Mouse (Mus musculus) heart, embryonic 16.5 days (tissue): Measurements from ENCODE around the gene B4galnt3. TPM values are rescaled to one million over a fixed set of nuclear protein-coding genes. Genes with fewer than 3 reads are reported as not detected.

Source experiments
- ATAC-seq: fragments of 200-750 bp; cut with Nextera tagmentation; replicated peaks from 2 replicates; pipeline ENCODE4 v1.8.0; 2017; ENCODE audit warnings: moderate number of reproducible peaks; ENCODE audit not compliant: insufficient read depth, low FRiP score; ENCODE audit errors: extremely low read depth
- H3K27ac ChIP-seq: fragments of 300-500 bp; sonication (generic); 2 replicates; pipeline ENCODE4 v1.5.1; 2014; ENCODE audit warnings: mild to moderate bottlenecking, low read length, control low read depth, moderate library complexity
- H3K27me3 ChIP-seq: fragments of 300-500 bp; sonication (generic); 2 replicates; pipeline ENCODE4 v1.6.1; 2014; ENCODE audit warnings: low read length, mixed read lengths; ENCODE audit not compliant: control insufficient read depth, insufficient read depth
- H3K36me3 ChIP-seq: fragments of 300-500 bp; sonication (generic); 2 replicates; pipeline ENCODE4 v1.6.1; 2014; ENCODE audit not compliant: control insufficient read depth, insufficient read depth
- H3K4me1 ChIP-seq: fragments of 300-500 bp; sonication (generic); 2 replicates; pipeline ENCODE4 v1.6.1; 2014; ENCODE audit warnings: low read length, mixed read lengths; ENCODE audit not compliant: control insufficient read depth, insufficient read depth
- H3K4me2 ChIP-seq: fragments of 300-500 bp; sonication (generic); 2 replicates; pipeline ENCODE4 v1.6.1; 2014; ENCODE audit warnings: low read depth, mild to moderate bottlenecking, control low read depth, low read length
- H3K4me3 ChIP-seq: fragments of 300-500 bp; sonication (generic); 2 replicates; pipeline ENCODE4 v1.5.1; 2014; ENCODE audit warnings: mild to moderate bottlenecking, control low read depth, low read length
- H3K9ac ChIP-seq: fragments of 300-500 bp; sonication (generic); 2 replicates; pipeline ENCODE4 v1.6.1; 2014; ENCODE audit warnings: low read length, control low read depth
- H3K9me3 ChIP-seq: fragments of 300-500 bp; sonication (generic); replicated peaks from 2 replicates; pipeline ENCODE4 v1.6.1; 2016; ENCODE audit warnings: low read length; ENCODE audit not compliant: control insufficient read depth
- WGBS: fragments of 180-500 bp; shearing (Covaris S2); extraction: QIAGEN DNeasy Blood & Tissue Kit; methylation state at CpG from one replicate; pipeline ENCODE4 v1.1.7; 2014; 5-methylcytosine and 5-hydroxymethylcytosine counted together
- polyA plus RNA-seq: library from polyadenylated mRNA; unstranded; fragments of >200 nt; fragmentation: Nextera tagmentation; extraction: Ambion mirVana; gene quantifications from 2 replicates; pipeline ENCODE4 v1.2.1, GENCODE M21; 2015

The B4galnt3 gene
- polyA plus RNA-seq, 1 experiment from 2014 or later: 0.20 TPM

GRCm38 (mm10) chr6:120180492-120180891 lies 113.9 kb downstream of the B4galnt3 start:
- Histone ChIP-seq H3K9ac (no peak overlapping the region), H3K4me3 (no peak overlapping the region), H3K9me3 (no peaks in the 10 kb centered on the region), H3K27me3 (no peaks in the 10 kb centered on the region), H3K4me2 (no peak overlapping the region), H3K27ac (no peak overlapping the region; the same call in 1 of the 2 replicates), H3K36me3 (no peaks in the 10 kb centered on the region), H3K4me1 (peaks cover 16% of the 10 kb centered on the region)
- no peak for ATAC-seq
- 78% methylated on average over 4 of the region's 4 CpGs for WGBS

DNA sequence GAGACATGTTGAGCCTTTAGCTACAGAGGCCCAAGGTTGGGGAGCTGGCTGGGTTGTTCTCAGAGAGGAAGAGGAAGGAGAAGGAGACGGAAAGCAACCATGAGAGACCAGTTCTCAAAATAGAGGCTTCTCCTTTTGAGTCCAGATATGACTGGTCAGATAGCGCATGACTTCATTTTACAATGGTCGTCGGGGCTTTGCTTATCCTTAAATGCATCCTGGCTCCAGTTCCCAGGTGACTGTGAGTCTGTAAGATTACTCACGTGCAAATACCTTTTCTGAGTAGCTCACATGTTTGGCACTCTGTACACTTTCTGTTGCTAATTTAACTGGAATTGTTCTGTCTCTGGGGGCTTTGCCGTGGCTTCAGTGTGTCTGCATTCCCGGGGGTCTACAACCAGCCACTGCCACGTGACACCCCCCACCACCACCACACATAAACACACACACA lies 114.6 kb downstream of the B4galnt3 start:
- H3K36me3 ChIP-seq: no peaks in the 10 kb centered on the region
- H3K9me3 ChIP-seq: no peaks in the 10 kb centered on the region
- peak overlapping the region; percentile 6 for H3K27ac ChIP-seq
- H3K9ac ChIP-seq: no peak overlapping the region
- no peak overlapping the region for H3K4me2 ChIP-seq
- 43% methylated on average over 8 of the region's 8 CpGs for WGBS
- H3K27me3 ChIP-seq: no peaks in the 10 kb centered on the region
- H3K4me1 ChIP-seq: peaks cover 16% of the 10 kb centered on the region
- no peak for ATAC-seq
- no peak overlapping the region for H3K4me3 ChIP-seq

DNA sequence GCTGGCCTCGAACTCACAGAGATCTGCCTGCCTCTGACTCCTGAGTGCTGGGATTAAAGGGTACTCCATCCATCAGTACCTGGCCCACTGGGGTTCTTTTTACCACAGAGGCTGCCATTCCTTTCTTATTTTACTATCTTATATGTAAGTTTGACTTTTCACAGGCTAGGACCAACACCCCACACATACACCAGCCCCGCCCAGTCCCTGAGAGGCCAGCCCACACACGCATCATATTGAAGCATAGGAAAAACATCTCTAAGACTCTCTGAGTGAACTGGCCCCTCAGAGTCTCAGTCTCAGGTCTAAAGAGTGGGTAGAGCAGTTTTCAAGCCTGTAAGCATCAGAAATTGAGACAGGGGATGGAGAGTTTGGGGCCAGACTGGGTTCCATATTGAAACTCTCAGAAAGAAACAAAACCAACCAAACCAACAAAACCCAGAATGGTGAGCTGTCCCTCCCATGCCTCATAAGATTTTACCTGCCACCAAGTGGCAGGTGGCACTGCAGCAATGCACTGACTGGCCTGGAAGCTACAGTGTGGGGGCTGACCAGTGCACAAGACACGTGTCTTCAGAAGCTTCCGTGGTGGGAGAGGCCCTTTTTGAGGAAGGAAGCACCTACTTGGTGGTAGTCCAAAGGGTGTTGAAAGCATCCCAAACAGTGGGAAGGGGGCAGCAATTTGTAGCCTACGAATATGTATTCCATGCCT lies 115.2 kb downstream of the B4galnt3 start:
- Histone ChIP-seq H3K9ac (no peak overlapping the region), H3K4me3 (no peak overlapping the region), H3K9me3 (no peaks in the 10 kb centered on the region), H3K36me3 (no peaks in the 10 kb centered on the region), H3K27ac (peak overlapping the region; percentile 6), H3K4me1 (peaks cover 22% of the 10 kb centered on the region), H3K27me3 (no peaks in the 10 kb centered on the region), H3K4me2 (no peak overlapping the region)
- WGBS: 79% methylated on average over 6 of the region's 6 CpGs
- ATAC-seq: no peak

DNA sequence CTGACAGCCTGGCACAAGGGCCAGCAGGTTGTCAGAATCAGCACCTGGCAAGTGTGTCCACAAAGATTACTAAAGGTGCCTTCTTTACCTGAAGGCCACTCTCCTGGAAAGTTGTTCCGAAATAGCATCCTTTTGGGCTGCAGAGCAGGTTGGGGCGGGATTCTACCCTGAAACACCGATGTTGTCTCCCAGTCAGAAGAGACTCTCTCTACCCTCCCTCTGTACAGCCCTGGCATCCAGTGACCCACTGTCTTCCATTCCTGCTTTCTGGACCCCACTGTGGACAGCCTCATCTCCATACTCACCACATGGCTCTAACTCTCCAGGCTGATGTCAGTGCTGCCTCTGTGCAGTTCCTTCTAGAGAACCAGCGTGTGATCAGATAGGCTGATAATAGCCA lies 118.7 kb downstream of the B4galnt3 start:
- no peak for ATAC-seq
- Histone ChIP-seq H3K27me3 (no peaks in the 10 kb centered on the region), H3K4me2 (no peak overlapping the region), H3K27ac (peak overlapping the region; percentile 93), H3K9me3 (no peaks in the 10 kb centered on the region), H3K4me1 (peaks cover 24% of the 10 kb centered on the region), H3K9ac (no peak overlapping the region; the same call in 1 of the 2 replicates), H3K36me3 (no peaks in the 10 kb centered on the region), H3K4me3 (no peak overlapping the region)
- WGBS: 94% methylated on average over 4 of the region's 4 CpGs

DNA sequence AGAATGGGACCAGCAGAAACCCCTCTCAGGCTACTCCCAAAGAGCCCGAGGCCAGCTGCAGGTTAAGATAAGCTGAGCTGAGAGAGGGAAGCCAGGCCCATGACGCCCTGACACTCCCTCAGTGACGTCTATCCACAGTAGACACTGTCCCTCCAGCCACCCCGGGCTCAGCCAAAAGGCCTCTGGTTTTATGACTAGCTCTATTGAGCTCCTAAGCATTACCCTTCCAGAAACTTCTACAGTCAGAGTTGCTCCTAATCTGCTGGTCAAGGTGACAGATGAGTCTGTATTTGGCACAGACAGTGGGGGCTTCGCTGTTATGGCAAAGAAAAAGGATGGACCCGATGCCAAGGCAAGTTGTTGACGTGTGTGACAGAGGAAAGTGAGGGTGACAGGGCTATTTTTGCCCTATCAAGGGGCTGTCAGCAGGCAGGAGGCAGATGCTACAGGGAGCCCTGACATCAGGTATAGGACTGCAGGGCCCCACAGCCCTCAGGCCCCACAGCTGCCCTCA lies 119.7 kb downstream of the B4galnt3 start:
- Histone ChIP-seq H3K36me3 (no peaks in the 10 kb centered on the region), H3K4me1 (peaks cover 18% of the 10 kb centered on the region), H3K27me3 (no peaks in the 10 kb centered on the region), H3K4me3 (no peak overlapping the region), H3K4me2 (no peak overlapping the region), H3K9me3 (no peaks in the 10 kb centered on the region), H3K9ac (peak overlapping the region; percentile 20), H3K27ac (peak overlapping the region; percentile 93)
- peak; percentile 92 for ATAC-seq
- WGBS: 28% methylated on average over 7 of the region's 7 CpGs

DNA sequence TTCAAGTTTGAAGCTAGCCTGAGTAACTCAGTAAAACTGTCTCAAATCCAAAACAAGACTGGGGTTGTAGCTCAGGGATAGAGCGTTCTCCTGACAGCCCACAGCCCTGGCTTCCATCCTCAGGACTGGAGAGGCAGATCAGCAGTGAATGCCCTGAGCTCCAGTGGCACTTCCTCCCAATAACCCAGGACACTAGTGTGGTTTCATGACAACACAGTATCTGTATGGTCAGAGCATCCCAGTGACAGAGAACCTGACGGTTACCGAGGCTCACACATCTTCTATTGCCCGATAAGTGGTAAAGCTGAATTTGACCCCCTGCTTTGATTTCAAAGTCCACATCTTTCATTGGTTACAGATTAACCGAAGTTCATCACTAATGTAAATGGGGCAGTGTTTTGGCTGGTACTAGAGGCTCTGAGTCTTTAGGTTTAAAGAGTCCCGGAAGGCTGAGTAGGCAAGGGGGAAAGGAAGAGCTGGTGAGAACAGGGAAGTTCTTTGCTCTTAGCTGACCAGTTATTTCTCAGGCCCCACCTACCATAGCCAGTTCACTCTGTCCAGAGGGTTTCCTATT lies 120.2 kb downstream of the B4galnt3 start:
- Histone ChIP-seq H3K4me3 (no peak overlapping the region), H3K9me3 (no peaks in the 10 kb centered on the region), H3K36me3 (no peaks in the 10 kb centered on the region), H3K4me1 (peaks cover 15% of the 10 kb centered on the region), H3K9ac (peak overlapping the region; percentile 47), H3K27ac (peak overlapping the region; percentile 93), H3K27me3 (no peaks in the 10 kb centered on the region), H3K4me2 (no peak overlapping the region)
- 56% methylated on average over 6 of the region's 6 CpGs for WGBS
- ATAC-seq: no peak

DNA sequence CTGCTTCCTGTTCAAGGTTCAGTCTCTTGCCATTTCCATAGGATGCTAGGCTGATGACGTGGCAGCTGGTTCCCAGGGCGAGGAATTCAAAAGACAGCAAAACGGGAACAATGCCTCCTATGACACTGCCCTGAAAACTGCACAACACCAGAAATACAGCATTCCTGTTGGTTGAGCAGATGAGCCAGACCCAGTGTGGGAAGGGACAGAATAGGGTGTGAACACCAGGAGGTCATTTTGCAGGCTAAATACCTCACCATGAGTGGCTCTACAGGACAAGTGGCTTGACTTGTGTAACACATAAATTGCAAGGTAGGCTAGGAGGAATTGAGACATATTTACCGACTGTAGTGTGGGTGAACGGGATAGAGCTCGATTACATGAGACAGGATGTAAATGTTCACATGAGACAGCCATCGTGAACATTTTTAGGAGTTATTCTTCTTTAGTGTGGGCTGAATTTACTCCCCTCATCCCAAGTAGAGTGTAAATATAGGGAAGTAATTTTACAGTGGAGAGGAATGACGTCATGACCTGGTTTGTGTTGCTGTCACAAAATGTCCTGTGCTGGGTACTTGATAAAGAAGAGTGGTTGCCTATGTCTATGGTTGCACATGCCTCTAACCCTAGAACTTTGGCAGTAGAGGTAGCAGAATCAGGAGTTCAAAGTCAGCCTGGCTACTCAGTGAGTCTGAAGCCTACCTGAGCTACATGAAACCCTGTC lies 121.9 kb downstream of the B4galnt3 start:
- WGBS: 75% methylated on average over 8 of the region's 8 CpGs
- Histone ChIP-seq H3K9me3 (no peaks in the 10 kb centered on the region), H3K4me1 (peaks cover 17% of the 10 kb centered on the region), H3K36me3 (no peaks in the 10 kb centered on the region), H3K27ac (no peak overlapping the region), H3K27me3 (no peaks in the 10 kb centered on the region), H3K4me2 (no peak overlapping the region), H3K9ac (no peak overlapping the region), H3K4me3 (no peak overlapping the region)
- ATAC-seq: no peak

- H3K27ac ChIP-seq: no peak overlapping the region
- no peaks in the 10 kb centered on the region for H3K9me3 ChIP-seq
- WGBS: 27% methylated on average over 4 of the region's 4 CpGs
- no peak for ATAC-seq
- H3K27me3 ChIP-seq: no peaks in the 10 kb centered on the region
- H3K9ac ChIP-seq: no peak overlapping the region
- no peak overlapping the region for H3K4me2 ChIP-seq
- no peak overlapping the region for H3K4me3 ChIP-seq
- peaks cover 8% of the 10 kb centered on the region for H3K4me1 ChIP-seq
- no peaks in the 10 kb centered on the region for H3K36me3 ChIP-seq
Observed at GRCm38 (mm10) chr6:120167574-120167973, 126.8 kb downstream of the B4galnt3 start.

DNA sequence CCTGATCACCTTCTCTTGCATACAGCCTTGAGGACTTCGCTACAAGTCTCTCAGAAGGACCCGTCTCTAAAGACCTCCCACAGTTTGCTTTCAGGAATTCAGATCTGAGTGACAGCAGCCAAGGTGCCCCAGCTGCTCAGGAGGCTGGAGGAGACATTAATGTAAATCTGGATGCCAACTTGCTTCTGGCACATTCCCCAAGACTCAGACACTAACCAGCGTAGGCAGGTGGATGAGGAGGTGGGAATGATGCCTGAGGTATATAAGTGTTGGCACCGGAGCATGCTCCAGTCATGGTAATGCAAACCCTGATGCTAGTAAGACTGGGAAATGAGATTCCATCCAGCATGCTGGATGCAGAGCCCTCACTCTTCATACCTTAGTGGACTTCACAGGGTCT lies 129.6 kb downstream of the B4galnt3 start:
- no peaks in the 10 kb centered on the region for H3K36me3 ChIP-seq
- no peaks in the 10 kb centered on the region for H3K9me3 ChIP-seq
- 83% methylated on average over 4 of the region's 4 CpGs for WGBS
- no peak overlapping the region for H3K4me3 ChIP-seq
- no peak for ATAC-seq
- no peak overlapping the region for H3K4me2 ChIP-seq
- peaks cover 14% of the 10 kb centered on the region for H3K4me1 ChIP-seq
- no peak overlapping the region for H3K9ac ChIP-seq
- H3K27me3 ChIP-seq: no peaks in the 10 kb centered on the region
- no peak overlapping the region for H3K27ac ChIP-seq
